Mouse (Mus musculus) MEL-GATA-1-ER (cell line): Measurements from ENCODE around the gene Pakap.

Source experiments
- DNase-seq: peaks from one replicate; pipeline ENCODE4 v3.0.0-alpha.2; 2012; ENCODE audit warnings: low read depth; ENCODE audit errors: extremely low read depth

Gene Pakap

DNA sequence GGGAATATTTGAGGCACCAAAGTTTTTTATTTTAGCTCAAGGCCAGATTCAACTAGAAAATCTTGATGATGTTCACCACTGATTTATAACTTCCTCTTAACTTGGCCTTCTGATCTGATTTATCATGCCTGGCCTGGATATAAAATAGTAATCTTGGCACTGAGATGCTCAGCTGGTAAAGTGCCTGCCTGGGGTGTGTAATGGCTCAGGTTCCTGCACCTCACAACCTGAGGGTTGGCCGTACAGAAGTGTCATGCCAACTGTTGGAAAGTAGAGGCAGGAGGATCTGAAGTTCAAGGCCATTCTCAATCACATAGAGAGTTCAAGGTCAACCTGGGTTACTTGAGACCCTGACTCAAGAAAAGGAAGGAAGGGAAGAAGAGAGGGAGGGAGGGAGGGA lies 57.3 kb downstream of the Pakap start:
- no peak for DNase-seq

DNA sequence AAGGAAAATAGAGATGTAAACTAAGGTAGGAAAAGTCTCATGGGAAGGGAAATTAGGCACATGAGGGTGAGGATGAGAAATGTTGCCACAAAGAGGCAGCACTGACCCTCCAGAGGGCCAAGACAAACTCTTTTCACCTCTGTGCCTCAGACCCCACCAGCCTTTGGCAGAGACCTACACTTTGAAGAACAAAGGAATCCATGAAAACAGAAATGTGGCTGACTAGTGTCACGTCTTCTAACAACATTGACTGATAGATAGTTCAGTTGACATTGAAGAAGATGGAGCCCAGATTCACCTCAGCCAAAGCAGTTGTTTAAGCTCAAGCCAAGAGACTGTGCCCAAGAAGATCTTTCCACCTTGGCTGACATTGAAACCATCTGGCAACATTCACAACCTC lies 57.8 kb downstream of the Pakap start:
- no peak for DNase-seq

DNA sequence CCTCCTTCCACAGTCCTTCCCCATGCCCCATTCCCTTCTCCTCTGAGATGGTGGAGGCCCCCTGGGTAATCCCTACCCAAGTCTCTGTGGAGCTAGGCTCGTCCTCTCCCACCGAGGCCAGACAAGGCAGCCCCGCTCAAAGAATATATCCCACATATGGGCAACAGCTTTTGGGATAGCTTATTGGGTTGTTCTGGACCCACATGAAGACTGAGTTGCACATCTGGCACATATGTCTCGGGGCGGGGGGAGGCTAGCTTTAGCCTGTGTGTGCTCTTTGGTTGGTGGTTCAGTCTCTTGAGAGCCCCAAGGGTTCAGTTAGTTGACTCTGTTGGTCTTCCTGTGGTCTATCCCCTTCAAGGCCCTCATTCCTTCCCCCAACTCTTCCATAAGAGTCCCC lies 58.9 kb downstream of the Pakap start:
- no peak for DNase-seq

DNA sequence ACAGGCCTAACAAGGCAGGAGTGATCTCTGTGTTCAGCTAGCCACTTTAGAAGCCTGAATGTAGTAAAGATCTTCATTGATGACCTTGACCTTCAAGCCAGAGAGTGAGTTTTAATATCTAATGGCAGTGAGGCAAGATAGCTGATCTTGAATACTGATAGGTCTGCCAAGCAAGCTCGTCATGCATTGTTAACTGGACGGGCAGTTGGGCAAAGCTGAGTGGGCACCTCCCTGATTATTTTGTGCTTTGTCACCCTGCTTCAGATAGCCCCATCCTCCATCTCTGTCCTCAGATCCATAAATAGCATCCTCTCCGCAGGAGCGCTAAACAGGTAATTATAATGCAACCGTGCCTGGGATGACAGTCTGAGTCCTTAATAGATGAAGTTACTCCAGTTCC lies 64.4 kb downstream of the Pakap start:
- DNase-seq = no peak

DNA sequence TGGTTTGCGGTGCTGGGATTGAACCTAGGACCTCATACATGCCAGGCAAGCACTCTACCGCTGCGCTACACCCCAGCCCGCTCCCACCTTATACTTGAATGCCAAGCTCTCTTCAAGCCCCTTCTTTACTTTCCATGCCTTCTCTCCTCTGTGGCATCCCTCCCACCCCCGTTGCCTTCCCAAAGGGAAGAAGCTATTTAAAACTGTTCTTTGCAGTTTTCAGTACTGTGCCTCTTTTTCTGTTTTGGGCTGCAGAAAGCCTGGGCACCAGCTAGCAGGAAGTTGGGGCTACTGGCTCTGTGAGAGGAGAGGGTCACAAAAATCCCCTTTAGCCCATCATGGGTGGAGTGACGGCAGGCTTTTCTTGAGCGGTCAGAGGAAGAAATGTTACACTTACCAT lies 65.1 kb downstream of the Pakap start:
- DNase-seq = no peak

DNA sequence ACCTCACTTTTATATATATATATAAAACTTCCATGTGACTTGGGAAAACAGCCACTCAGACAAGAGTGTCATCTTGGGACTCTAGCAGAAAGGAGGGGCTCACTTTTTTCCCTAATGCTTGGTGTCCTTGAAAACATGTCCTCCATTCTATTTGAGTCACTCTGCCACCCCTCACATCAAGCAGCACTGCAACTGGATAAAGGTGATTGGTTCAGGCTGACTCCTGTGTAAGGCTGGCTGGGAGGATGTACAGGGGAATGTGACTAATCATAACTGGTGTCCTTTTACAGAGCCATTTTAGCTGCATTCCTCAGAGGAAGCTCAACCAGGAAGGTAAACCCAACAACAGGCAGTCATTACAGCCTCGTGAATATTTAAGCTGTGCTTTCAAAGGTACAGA lies 67.0 kb downstream of the Pakap start:
- DNase-seq = no peak

DNA sequence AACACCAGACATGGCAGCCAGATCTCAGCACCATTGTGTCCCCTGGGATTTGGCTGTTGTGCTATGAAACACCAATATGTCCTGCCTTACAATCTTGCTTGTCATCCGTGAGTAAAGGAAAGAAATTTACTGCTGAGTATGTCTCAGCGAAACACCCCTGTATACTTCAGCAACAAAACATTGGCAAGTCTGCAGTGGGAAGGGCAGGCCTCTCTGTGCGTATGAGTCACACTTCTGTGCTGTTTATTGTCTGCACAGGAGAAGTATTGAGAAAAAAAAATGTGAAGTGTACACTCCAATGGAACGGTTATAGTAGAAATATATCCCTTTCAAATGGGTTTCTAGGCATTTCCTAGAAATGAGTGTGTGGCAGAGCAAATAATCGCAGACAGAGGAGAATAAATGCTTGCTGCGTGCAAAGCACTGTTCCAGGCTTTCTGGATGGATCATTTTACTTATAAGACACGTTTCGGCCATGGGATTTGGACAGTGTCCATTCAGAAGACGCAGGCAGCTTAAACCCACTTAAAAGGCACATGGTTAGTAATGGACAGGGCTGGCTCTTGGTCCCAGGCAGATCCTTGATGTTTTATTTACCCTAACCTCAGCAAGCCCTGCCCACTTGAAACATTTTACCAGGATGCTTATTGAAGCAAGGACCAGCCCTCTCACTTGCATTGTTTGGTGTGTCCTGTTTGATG lies 69.0 kb downstream of the Pakap start:
- DNase-seq = no peak

DNA sequence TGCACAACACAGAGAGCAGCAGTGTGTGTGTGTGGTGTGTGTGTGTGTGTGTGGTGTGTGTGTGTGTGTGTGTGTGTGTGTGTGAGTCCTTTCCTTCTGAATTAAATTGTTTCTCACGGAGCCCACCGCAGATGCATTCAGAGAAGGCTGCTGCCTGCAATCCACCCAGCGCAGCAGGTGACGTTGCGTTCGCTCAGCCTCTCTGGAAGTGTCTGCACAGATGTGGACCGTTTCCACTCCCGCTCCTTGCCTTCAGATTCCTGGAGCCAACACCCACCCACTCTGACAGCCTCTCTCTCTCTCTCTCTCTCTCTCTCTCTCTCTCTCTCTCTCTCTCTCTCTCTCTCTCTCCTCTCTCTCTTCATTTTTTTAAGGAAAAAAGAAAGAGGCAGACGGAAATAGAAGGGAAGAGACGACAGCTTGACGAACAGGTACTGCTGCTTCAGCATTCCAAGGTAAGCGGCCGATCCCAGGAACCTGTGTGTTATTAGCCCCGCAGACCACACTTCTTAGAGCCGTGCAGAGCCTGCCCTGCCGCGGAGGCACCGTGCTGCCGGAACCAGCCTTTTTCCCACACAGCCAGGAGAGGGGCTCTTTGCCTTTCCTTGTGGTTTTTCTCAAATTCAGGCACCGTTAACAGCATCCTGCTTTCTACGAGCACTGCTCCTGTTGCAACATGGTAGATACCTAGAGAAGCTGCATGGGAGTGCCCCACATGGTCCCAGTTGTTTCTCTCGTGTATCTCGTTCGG lies 69.8 kb downstream of the Pakap start:
- no peak for DNase-seq

DNA sequence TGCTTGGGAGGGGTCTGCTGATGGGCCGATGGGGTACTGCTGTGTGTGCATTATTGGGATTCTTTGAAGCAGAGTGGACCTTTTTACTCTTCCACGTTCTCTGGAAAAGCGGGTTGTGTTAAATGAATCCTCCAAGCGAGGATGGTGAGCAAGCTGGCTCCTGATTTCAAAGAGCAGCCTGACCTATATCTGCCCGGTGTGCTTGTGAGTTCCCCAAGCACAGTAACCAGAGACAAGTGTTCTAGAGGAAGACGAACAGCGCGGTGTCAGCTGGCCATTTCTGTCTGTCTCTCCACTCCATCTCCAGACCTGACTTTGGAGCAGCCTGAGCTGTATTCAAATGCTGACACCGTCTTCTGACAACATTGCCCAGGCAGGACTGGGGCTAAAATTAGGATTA lies 71.0 kb downstream of the Pakap start:
- DNase-seq = no peak

DNA sequence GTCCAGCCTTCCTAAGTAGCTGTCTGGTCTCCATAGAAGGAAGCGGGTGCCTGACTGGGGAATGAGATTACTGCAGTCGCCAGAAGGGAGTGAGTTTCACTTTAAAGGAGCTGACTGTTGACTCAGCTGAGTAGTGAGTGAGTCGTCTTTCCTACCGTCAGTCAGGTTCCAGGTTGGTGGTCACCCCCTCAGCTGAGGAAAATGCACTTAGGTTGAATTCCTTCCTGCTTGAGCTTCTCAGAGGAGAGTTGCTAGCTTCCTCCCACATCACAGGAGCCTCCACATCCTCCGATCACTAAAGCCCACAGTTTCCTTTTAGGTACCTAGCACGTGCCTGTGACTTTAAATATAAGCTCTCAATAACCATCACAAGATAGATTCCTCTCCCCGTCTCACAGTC lies 72.2 kb downstream of the Pakap start:
- no peak for DNase-seq

DNA sequence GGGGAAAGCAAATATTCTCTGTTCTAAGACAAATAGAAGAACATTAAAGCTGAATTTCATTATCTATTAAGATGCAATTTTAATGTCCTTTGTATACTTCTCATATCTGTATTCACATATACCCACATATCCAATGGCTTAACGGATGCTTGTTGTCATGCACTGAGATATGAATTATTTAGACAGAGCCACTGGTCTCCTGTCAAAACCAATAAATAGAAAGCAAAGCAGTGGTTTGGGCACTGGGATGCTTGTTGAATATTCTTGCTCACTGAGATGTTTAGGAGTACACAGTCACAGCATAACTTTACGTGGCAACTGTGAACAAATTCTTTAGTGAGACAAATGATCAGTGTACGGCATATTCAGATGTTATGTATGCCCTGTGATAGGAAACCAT lies 73.0 kb downstream of the Pakap start:
- no peak for DNase-seq

DNA sequence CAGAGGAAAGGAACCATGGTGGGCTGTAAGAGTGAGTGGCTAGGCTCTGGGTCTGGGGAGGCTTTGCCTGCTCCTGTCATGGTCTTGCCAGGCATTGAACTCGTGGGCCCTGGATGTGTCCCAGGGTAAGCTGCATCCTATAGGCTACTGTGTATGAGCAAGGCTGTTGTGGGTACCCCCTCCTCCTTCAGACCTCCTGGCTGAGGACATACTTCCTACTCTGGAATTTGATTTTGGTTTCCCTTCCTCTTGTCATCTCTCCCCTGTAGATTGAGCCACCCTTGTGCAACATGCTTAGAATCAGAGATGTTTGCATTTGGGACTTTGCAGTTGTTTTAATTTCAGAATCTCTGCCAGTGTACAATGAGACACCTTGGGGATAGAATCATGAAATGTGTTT lies 83.0 kb downstream of the Pakap start:
- no peak for DNase-seq

DNA sequence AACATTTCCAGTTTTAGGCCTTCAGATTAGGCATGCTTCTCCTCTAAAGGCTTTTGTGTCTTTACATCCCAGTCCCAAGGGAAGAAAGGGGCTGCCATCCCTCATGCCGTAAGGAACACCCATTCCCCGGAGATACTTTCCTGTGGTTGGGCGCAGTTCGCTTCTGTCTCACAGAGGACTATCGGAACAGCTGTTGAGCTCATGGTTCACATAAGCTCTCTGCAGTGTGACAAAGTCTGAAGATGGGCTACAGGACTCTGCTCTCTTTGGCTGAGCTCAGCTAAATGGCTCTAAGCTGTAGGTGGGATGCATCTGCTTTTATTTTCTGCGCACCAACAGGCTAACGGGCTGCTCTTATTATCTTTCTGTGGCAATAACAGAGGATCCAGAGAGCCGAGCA lies 83.6 kb downstream of the Pakap start:
- no peak for DNase-seq

DNA sequence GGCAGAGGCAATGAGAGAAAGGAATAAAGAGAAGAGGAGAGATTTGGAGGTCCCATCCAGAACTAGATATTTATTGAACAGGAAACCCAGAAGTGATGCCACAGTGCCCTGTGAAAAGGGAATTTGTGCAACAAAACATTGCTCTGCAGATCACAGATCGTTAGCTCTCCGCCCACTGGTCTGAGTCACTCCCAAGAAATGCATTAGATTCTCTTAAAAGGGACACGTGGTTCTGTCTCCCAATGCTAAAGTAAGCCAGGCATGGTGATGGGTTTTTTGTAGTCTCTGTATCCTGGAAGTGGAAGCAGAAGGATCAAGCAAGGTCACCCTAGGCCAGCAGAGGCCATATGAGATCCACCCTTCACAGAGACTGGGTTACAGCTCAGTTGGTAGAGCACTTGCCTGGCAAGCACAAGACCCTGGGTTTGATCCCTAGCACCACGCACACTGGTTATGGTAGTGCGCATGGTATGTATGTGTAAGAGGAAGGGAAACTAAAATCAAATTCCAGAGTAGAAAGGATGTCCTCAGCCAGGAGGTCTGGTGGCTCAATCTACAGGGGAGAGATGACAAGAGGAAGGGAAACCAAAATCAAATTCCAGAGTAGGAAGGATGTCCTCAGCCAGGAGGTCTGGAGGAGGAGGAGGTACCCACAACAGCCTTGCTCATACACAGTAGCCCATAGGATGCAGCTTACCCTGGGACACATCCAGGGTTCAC lies 84.4 kb downstream of the Pakap start:
- DNase-seq = no peak

DNA sequence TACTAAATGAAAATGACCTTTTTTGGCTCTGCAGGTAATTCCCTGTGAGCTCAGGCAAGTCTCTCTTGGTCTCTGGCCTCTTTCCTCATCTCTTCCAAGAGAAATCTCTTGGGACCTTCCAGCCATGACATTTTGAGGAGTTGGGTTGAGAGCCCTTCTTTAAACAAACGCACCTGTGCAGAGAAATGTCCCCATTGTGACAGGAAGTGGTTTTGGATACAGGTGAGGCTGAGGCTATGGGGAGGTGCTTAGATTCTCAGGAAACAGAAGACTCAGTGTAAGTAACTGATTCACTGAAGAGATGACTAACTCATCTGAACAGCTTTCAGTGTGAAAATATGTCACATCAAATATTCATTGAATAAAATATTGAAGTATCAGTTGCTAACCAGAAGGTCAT lies 88.0 kb downstream of the Pakap start:
- DNase-seq = no peak

DNA sequence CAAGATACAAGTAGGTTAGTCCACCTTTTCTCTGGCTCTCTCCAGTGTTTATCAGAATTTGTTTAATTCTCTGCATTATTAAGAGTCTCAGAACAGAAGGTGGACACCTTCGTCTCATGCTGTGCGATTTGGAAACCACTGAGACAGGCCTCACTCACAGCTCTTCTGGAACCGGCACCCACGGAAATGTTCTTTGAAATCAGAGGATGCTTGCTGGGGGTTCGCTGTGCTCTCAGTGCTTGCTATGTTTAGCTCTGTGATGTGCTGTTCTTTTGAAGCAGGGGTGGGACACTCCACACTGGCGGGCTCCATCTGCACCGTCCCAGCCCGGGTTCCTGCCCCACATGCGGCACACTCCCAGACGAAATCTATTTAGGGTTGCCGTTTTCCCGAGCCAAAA lies 88.4 kb downstream of the Pakap start:
- no peak for DNase-seq

DNA sequence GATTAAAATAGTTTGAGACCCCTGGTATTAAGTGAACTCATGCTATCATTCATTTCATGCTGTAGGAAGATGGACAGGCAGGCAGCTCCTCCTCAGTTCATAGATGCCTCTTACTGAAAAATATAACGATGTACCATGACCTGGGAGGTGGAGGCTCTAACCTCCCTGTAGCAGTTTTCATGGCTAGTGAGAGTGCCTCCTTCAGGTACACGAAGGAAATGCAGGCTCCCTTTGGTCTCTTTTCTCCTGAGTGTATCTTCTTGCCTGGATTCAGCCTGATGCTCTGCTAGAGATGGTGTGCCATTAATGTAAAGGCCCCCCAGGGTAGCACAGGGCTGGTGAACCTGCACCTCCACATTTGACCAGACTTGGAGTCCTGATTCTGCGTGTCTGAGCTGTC lies 88.9 kb downstream of the Pakap start:
- no peak for DNase-seq

DNA sequence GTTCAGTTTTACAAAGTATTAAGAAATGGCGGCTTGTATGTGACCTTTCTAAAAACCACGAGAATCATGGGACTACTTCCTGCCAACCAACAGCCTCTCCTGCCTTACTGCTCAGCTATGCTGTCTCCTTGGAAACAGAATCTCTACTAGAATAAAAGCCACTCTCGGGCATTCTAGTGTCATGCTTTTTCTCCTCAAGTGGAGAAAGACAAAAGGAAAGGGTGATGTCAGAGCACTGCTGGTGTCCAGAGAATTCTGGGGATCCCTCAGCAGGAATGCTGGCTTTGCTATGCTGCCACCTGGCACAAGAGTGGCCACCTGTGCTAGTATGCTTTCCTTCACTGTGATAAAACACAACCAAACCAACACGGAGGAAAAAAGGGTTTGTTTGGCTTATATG lies 92.5 kb downstream of the Pakap start:
- DNase-seq = no peak

DNA sequence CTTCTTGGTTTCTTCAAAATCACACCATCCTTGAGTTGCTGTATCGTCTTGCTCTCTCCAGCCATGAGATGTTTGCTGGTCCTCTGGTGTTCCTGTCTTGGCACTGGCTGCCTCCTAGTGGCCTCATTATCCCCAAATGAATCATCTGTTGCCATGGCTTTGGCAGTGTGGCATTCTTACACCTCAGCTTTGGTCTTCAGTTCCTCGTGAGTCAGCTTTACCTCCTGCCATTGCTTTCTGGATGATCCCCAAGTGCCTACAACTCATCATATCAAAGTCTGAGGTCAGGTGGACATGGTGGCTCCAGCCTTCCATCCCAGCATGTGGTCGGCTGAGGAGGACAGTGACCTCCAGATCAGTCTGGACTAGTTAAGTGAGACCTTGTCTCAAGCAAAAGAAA lies 98.1 kb downstream of the Pakap start:
- no peak for DNase-seq

DNA sequence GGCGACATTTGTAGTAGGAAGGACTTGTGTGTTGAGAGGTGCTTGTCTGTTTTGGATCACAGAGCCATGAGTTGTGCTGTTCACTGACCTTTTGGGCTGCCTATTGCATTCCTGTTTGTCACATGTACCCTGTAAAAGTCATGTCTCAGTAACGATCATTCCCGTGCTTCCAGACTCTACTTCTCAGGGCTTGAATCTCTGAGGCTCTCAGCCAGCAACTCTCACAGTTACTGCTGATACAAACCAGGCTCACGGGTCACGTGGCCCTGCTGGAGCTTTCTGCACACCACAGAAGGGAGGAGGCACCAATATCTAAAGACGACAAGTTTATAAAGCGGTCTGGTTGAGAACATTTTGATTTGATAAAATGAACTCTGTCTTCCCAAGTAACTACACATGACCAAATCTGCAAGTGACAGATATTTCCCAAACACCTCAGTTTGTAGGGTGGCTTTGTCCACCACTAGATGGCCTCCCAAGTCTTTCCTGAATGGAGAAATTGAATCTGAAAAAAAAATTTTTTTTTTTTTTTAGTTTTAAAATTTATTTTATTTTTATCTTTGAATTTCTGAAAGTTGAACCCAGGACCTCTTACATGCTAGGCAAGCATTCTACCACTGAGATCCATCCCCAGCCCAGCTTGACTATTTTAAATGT lies 103.0 kb downstream of the Pakap start:
- peak; percentile 6 for DNase-seq

DNA sequence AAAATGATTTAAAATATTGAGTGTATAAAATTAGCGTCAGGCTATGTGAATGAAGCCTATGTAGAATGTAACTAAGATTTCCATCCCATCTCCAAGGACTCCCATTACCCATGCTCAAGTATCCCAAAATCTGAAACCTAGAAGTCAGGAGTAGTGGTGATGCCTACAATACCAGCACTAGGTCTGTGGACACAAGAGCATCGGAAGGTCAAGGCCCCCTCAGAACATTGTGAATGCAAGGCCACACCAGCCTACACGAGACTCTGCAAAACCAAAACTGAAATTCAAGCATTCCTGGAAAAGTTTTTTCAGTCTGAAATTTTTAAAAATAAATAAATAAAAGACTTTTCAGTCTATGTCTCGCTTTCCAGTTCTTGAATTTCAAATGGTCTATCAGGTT lies 104.6 kb downstream of the Pakap start:
- DNase-seq = no peak
